Mouse (Mus musculus) C2C12 (cell line): ENCODE data around the gene Man1b1. TPM values are rescaled to one million over a fixed set of nuclear protein-coding genes. Genes with fewer than 3 reads are reported as not detected.

Experiments
- H3K27me3 ChIP-seq: one replicate; pipeline ENCODE4 v1.6.1; 2011; ENCODE audit not compliant: control insufficient read depth, insufficient read depth, insufficient read length
- H3K36me3 ChIP-seq: one replicate; pipeline ENCODE4 v1.6.1; 2011; ENCODE audit not compliant: control insufficient read depth, insufficient read depth
- H3K4me3 ChIP-seq: one replicate; pipeline ENCODE4 v1.5.1; 2011; ENCODE audit warnings: mild to moderate bottlenecking, control low read depth; ENCODE audit not compliant: poor library complexity, insufficient read depth, severe bottlenecking
- H3K79me2 ChIP-seq: one replicate; pipeline ENCODE4 v1.6.1; 2011; ENCODE audit not compliant: control insufficient read depth, insufficient read depth
- H3K79me3 ChIP-seq: one replicate; pipeline ENCODE4 v1.6.1; 2011; ENCODE audit warnings: low read depth, control low read depth
- H3ac ChIP-seq: one replicate; pipeline ENCODE3; 2011; ENCODE audit warnings: low read depth; ENCODE audit not compliant: control insufficient read depth, insufficient read length
- CEBPB ChIP-seq: IDR thresholded peaks from one replicate; pipeline ENCODE4 v1.6.1; 2011; ENCODE audit warnings: low read depth, mild to moderate bottlenecking, control low read depth, moderate library complexity
- CTCF ChIP-seq: IDR thresholded peaks from one replicate; pipeline ENCODE4 v1.5.1; 2011; ENCODE audit not compliant: control insufficient read depth, insufficient read depth, insufficient read length
- FOSL1 ChIP-seq: IDR thresholded peaks from one replicate; pipeline ENCODE4 v1.8.0; 2011; ENCODE audit warnings: mild to moderate bottlenecking, low read length; ENCODE audit not compliant: poor library complexity, insufficient read depth, severe bottlenecking
- MAX ChIP-seq: IDR thresholded peaks from one replicate; pipeline ENCODE4 v1.6.1; 2011; ENCODE audit warnings: mild to moderate bottlenecking, control low read depth
- MYOD1 ChIP-seq: IDR thresholded peaks from one replicate; pipeline ENCODE4 v1.6.1; 2011; ENCODE audit warnings: low read depth; ENCODE audit not compliant: control insufficient read depth, insufficient read length
- MYOG ChIP-seq: IDR thresholded peaks from one replicate; pipeline ENCODE4 v1.6.1; 2011; ENCODE audit not compliant: control insufficient read depth, insufficient read length; ENCODE audit errors: extremely low read depth
- USF1 ChIP-seq: IDR thresholded peaks from one replicate; pipeline ENCODE4 v1.6.1; 2011; ENCODE audit warnings: low read depth, mild to moderate bottlenecking, control low read depth, moderate library complexity
- polyA plus RNA-seq: library from polyadenylated mRNA; unstranded; fragments of >200 nt; fragmentation: generic; extraction: Trizol; gene quantifications from one replicate; pipeline ENCODE4 v1.2.1, GENCODE M21; 2012; ENCODE audit warnings: missing spikeins

The Man1b1 gene
- polyA plus RNA-seq, 1 experiment = 38.0 TPM

- H3K4me3 ChIP-seq = no peak overlapping the region
Measured at GRCm38 (mm10) chr2:25288734-25289345, 43.3 kb upstream of the Man1b1 start.

DNA sequence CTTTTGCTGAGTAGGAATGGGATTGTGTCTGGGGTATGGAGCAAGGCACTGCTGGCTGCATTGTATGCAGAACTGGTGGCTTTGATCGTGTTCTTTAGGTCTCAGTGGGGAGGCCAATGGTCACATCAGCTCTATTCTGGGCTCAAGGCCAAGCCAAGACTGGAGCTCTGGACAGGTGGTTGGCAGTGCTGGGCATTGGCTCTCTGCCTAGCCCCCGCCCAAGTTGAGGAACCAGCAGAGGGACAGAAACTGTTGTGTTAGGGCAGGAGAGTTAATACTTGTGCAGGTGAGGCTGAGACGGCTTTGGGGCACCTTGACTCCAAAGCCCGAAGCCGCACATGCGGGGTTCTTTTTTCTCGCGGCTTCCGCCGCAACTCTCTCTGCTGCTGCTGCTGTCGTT, 42.5 kb upstream of the Man1b1 start, which contains the start of gene Lrrc26:
TSS of gene Lrrc26 (plus strand) at position 265 of the 400 bp plus-strand sequence.
- Histone ChIP-seq H3K79me2 (no peaks in the 10 kb centered on the region), H3ac (no peak within 1 kb of the TSS), H3K27me3 (peaks cover 56% of the 10 kb centered on the region), H3K79me3 (no peaks in the 10 kb centered on the region), H3K4me3 (no peak within 1 kb of the TSS), H3K36me3 (peaks cover 15% of the 10 kb centered on the region)
- no peak for TF ChIP-seq FOSL1
- no peak for TF ChIP-seq MAX
- no peak for TF ChIP-seq CEBPB
- TF ChIP-seq MYOD1 = no peak
- TF ChIP-seq CTCF = no peak
- TF ChIP-seq MYOG = no peak
- TF ChIP-seq USF1 = no peak

More at GRCm38 (mm10) chr2:25288734-25289345, 43.3 kb upstream of the Man1b1 start:
- Histone ChIP-seq H3ac (no peak overlapping the region), H3K79me2 (no peaks in the 10 kb centered on the region), H3K79me3 (no peaks in the 10 kb centered on the region), H3K27me3 (peaks cover 48% of the 10 kb centered on the region), H3K36me3 (peaks cover 23% of the 10 kb centered on the region)
- no peak for TF ChIP-seq MYOG
- TF ChIP-seq MYOD1 = no peak
- TF ChIP-seq CEBPB = no peak
- no peak for TF ChIP-seq FOSL1
- TF ChIP-seq CTCF = no peak
- no peak for TF ChIP-seq USF1
- TF ChIP-seq MAX = no peak

DNA sequence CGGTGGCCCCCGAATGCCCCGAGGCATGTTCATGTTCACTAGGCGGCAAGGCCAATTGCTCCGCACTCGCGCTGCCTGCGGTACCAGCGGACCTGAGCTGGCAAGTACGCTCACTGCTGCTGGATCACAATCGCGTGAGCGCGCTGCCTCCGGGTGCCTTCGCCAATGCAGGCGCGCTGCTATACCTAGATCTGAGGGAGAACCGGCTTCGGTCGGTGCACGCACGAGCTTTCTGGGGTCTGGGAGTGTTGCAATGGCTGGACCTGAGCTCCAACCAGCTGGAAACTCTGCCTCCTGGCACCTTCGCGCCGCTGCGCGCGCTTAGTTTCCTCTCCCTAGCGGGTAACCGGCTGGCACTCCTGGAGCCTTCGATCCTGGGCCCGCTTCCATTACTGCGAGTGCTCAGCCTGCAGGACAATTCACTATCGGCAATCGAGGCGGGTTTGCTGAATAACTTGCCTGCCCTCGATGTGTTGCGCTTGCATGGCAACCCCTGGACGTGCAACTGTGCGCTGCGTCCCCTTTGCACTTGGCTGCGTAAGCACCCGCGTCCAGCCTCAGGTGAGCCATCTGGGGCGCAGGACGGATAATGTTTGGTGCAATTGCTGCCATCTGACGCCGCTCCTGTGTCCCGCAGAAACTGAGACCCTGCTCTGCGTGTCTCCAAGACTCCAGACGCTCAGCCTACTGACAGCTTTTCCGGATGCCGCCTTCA, 41.9 kb upstream of the Man1b1 start:
- Histone ChIP-seq H3K27me3 (peaks cover 62% of the 10 kb centered on the region), H3K4me3 (no peak overlapping the region), H3ac (no peak overlapping the region), H3K36me3 (peaks cover 9% of the 10 kb centered on the region), H3K79me2 (no peaks in the 10 kb centered on the region), H3K79me3 (no peaks in the 10 kb centered on the region)
- TF ChIP-seq MAX (no peak), USF1 (no peak), FOSL1 (no peak)

DNA sequence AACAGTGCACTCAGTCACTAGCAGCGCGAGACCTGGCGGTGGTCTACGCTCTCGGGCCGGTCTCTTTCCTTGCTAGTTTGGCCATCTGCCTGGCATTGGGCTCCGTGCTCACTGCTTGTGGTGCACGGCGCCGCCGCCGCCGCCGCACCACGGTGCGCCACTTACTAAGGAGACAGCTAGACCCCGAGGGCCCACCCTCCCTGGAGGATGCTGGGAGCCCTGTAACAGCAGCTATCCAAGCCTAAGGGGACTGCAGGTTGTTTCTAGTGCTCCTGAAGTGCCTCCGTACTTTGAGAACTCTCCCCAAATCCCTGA, 41.4 kb upstream of the Man1b1 start:
- peaks cover 67% of the 10 kb centered on the region for H3K27me3 ChIP-seq
- no peak for TF ChIP-seq USF1
- TF ChIP-seq MYOG = no peak
- TF ChIP-seq MAX = no peak
- no peak for TF ChIP-seq CTCF
- no peak for TF ChIP-seq FOSL1
- no peak overlapping the region for H3ac ChIP-seq

GRCm38 (mm10) chr2:25291184-25292053, 40.7 kb upstream of the Man1b1 start:
- TF ChIP-seq MAX (no peak), FOSL1 (no peak), CTCF (no peak), USF1 (no peak), CEBPB (no peak), MYOD1 (no peak), MYOG (no peak)
- Histone ChIP-seq H3K79me3 (no peaks in the 10 kb centered on the region), H3K79me2 (no peaks in the 10 kb centered on the region), H3ac (no peak overlapping the region), H3K27me3 (peaks cover 73% of the 10 kb centered on the region), H3K4me3 (no peak overlapping the region), H3K36me3 (no peaks in the 10 kb centered on the region)

More for the DNA sequence above, 41.4 kb upstream of the Man1b1 start:
- H3K36me3 ChIP-seq = peaks cover 4% of the 10 kb centered on the region
- H3K4me3 ChIP-seq = no peak overlapping the region
- H3K79me2 ChIP-seq = no peaks in the 10 kb centered on the region
- H3K79me3 ChIP-seq = no peaks in the 10 kb centered on the region
